Mouse (Mus musculus) ovary, adult 2 months (tissue): Measurements from ENCODE around the gene Txndc9. TPM values are rescaled to one million over a fixed set of nuclear protein-coding genes. Genes with fewer than 3 reads are reported as not detected.

ENCODE experiments used
- polyA plus RNA-seq: library from polyadenylated mRNA; depleted of rRNA; stranded (reverse); fragments of >200 nt; gene quantifications from 2 replicates; pipeline ENCODE4 v1.2.3, GENCODE M21; 2012; rRNA removed

Gene Txndc9
- polyA plus RNA-seq: 4.3 and 5.3 TPM in 2 replicates

DNA sequence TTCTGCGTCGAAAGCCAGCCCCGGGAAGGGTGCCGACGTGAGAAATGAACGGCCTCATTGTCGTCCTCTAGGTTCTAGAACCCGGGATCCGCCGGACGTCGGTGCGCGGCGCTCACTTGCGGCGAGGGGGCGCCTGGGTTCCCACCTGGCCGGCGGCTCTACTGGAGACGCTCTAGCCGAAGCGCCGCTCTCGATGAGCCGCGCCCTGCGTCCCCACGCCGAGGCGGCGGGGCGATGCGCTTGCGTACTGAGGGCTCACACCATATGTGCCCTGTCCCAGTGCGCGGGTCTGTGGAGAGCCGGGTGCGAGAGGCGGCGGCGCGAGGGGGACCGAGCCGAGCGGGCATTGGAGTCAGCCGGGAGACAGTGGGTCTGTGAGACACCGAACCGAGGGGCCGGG, at the start of gene Txndc9, which contains the start of gene Eif5b:
Gene Txndc9, minus strand, starts transcription at position 27 of the 400 bp plus-strand sequence.
Gene Eif5b, plus strand, starts transcription at position 144 of the 400 bp plus-strand sequence.

DNA sequence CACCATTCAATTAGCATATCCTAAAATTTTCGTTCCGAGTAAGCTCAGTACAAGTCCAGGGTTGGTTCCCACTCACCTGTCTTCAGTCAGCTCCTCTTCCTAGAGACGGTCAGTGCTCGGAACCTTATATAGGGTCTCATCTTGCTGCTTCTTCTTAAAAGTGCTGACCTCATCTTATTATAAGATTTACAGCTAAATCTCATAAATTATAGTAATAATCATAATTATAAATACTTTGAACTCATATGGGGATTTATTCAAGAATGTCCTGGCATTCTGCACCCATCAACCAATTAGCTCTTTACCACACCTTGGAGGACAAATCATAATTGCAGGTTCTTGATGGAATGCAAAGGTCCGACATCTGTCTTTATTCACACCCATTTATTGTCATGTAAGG, 40.0 kb downstream of the Txndc9 start, which contains the start of gene Lyg1:
Gene Lyg1, minus strand, starts transcription at position 101 of the 400 bp plus-strand sequence.

Other genes starting within 250 kb of the Txndc9 start
- 0.54 and 0.61 TPM in 2 replicates for gene Tsga10, start 131.5 kb downstream of the Txndc9 start, polyA plus RNA-seq
- gene Lipt1, start 126.2 kb downstream of the Txndc9 start, polyA plus RNA-seq: 2.4 and 2.5 TPM in 2 replicates
- gene Mitd1, start 107.5 kb downstream of the Txndc9 start, polyA plus RNA-seq: 3.6 and 3.8 TPM in 2 replicates
- gene Mrpl30, start 107.4 kb downstream of the Txndc9 start, polyA plus RNA-seq: 28.5 and 29.7 TPM in 2 replicates
- 0.05 TPM in 1 of 2 replicates, not detected in the other for gene Lyg2, start 81.4 kb downstream of the Txndc9 start, polyA plus RNA-seq
- 0.25 TPM in 1 of 2 replicates, not detected in the other for gene Lyg1, start 40.1 kb downstream of the Txndc9 start, polyA plus RNA-seq
- 4.0 and 4.4 TPM in 2 replicates for gene Eif5b, start 117 bp upstream of the Txndc9 start, polyA plus RNA-seq
- 7.6 and 8.7 TPM in 2 replicates for gene Rev1, start 131.9 kb upstream of the Txndc9 start, polyA plus RNA-seq